Mouse (Mus musculus) small intestine, adult 2 months (tissue): Measurements from ENCODE around the gene Catsperz. TPM values are rescaled to one million over a fixed set of nuclear protein-coding genes. Genes with fewer than 3 reads are reported as not detected.
A peak's percentile ranks its signal among the peaks of the same experiment; 100 is the strongest.

Experiments
- H3K27ac ChIP-seq: fragments of 200-500 bp; 2 replicates; pipeline ENCODE4 v1.5.1; 2012; ENCODE audit warnings: low read depth, low read length, control low read depth, inconsistent platforms; ENCODE audit not compliant: insufficient read depth
- H3K27me3 ChIP-seq: fragments of 200-500 bp; 2 replicates; pipeline ENCODE4 v1.6.1; 2012; ENCODE audit warnings: mild to moderate bottlenecking, moderate library complexity, low read length, inconsistent platforms; ENCODE audit not compliant: control insufficient read depth, insufficient read depth
- H3K36me3 ChIP-seq: fragments of 200-500 bp; 2 replicates; pipeline ENCODE4 v1.6.1; 2012; ENCODE audit warnings: mild to moderate bottlenecking, low read length, control low read depth, inconsistent platforms; ENCODE audit not compliant: control insufficient read depth, insufficient read depth
- H3K4me1 ChIP-seq: fragments of 200-500 bp; 2 replicates; pipeline ENCODE4 v1.6.1; 2012; ENCODE audit warnings: low read length, inconsistent platforms, mixed read lengths; ENCODE audit not compliant: control insufficient read depth, insufficient read depth, insufficient read length
- H3K4me3 ChIP-seq: fragments of 200-500 bp; 2 replicates; pipeline ENCODE4 v1.5.1; 2012; ENCODE audit warnings: low read depth, mild to moderate bottlenecking, control low read depth, inconsistent platforms, low read length, moderate library complexity
- CTCF ChIP-seq: fragments of 200-500 bp; IDR thresholded peaks from 2 replicates; pipeline ENCODE4 v1.5.1; 2012; ENCODE audit warnings: low read depth, mild to moderate bottlenecking, control low read depth, inconsistent platforms, low read length, moderate library complexity, mixed read lengths; ENCODE audit not compliant: insufficient replicate concordance, insufficient read length; ENCODE audit errors: extremely low read depth
- POLR2A ChIP-seq: fragments of 200-500 bp; IDR thresholded peaks from 2 replicates; pipeline ENCODE4 v1.6.1; 2012; ENCODE audit warnings: low read depth, mild to moderate bottlenecking, control low read depth, inconsistent platforms, low read length, moderate library complexity
- WGBS: fragments of 180-500 bp; shearing (Covaris S2); methylation state at CpG from one replicate; pipeline ENCODE4 v1.1.7; 2018; 5-methylcytosine and 5-hydroxymethylcytosine counted together
- polyA plus RNA-seq: library from polyadenylated mRNA; depleted of rRNA; stranded (reverse); fragments of >200 nt; gene quantifications from 2 replicates; pipeline ENCODE4 v1.2.3, GENCODE M21; 2012

Gene Catsperz
- polyA plus RNA-seq, 1 experiment, result not detected

GRCm38 (mm10) chr19:6943709-6944108 lies 18.5 kb upstream of the Catsperz start:
- Histone ChIP-seq H3K27ac (no peak overlapping the region), H3K27me3 (no peaks in the 10 kb centered on the region), H3K36me3 (no peaks in the 10 kb centered on the region), H3K4me3 (no peak overlapping the region), H3K4me1 (peaks cover 20% of the 10 kb centered on the region)
- no peak for TF ChIP-seq CTCF
- no peak for TF ChIP-seq POLR2A
- 87% methylated on average over 6 of the region's 6 CpGs for WGBS

- peak overlapping the region; percentile 86 for H3K4me3 ChIP-seq
- H3K27me3 ChIP-seq, result no peaks in the 10 kb centered on the region
- no peaks in the 10 kb centered on the region for H3K36me3 ChIP-seq
- H3K27ac ChIP-seq, result peak overlapping the region; percentile 82
- no peak for TF ChIP-seq CTCF
- no peak; the same call in 1 of the 2 replicates for TF ChIP-seq POLR2A
- H3K4me1 ChIP-seq, result peaks cover 14% of the 10 kb centered on the region
- WGBS, result 32% methylated on average over 5 of the region's 5 CpGs
These were observed 17.6 kb upstream of the Catsperz start for GRCm38 (mm10) chr19:6942764-6943163.

GRCm38 (mm10) chr19:6942249-6942691 lies 17.1 kb upstream of the Catsperz start, which contains the start of gene Gpr137:
Gpr137 (minus strand) TSS chr19:6942480.
- peak within 1 kb of the TSS; percentile 98 for H3K27ac ChIP-seq
- no peaks in the 10 kb centered on the region for H3K36me3 ChIP-seq
- under 1% methylated on average over 27 of the region's 27 CpGs for WGBS
- H3K4me1 ChIP-seq, result peaks cover 14% of the 10 kb centered on the region
- TF ChIP-seq POLR2A (peak; percentile 86), CTCF (no peak; the same call in 1 of the 2 replicates)
- H3K27me3 ChIP-seq, result no peaks in the 10 kb centered on the region
- peak within 1 kb of the TSS; percentile 86 for H3K4me3 ChIP-seq

GRCm38 (mm10) chr19:6941372-6942248 lies 16.4 kb upstream of the Catsperz start, which contains the start of gene Bad:
Bad (plus strand) TSS chr19:6941861.
- H3K4me3 ChIP-seq, result peak within 1 kb of the TSS; percentile 86
- H3K4me1 ChIP-seq, result peaks cover 10% of the 10 kb centered on the region
- H3K36me3 ChIP-seq, result no peaks in the 10 kb centered on the region
- peak within 1 kb of the TSS; percentile 98 for H3K27ac ChIP-seq
- TF ChIP-seq POLR2A (peak; percentile 55; the same call in 1 of the 2 replicates), CTCF (no peak)
- WGBS, result under 1% methylated on average over 83 of the region's 83 CpGs
- H3K27me3 ChIP-seq, result no peaks in the 10 kb centered on the region

- Histone ChIP-seq H3K4me1 (peaks cover 10% of the 10 kb centered on the region), H3K27me3 (no peaks in the 10 kb centered on the region), H3K36me3 (no peaks in the 10 kb centered on the region), H3K27ac (peak overlapping the region; percentile 24; the same call in 1 of the 2 replicates), H3K4me3 (peak overlapping the region; percentile 86)
- no peak for TF ChIP-seq CTCF
- TF ChIP-seq POLR2A, result no peak
- WGBS, result 20% methylated on average over 29 of the region's 29 CpGs
These were observed 15.5 kb upstream of the Catsperz start for GRCm38 (mm10) chr19:6940396-6941351.

GRCm38 (mm10) chr19:6939106-6940002 lies 14.2 kb upstream of the Catsperz start:
- TF ChIP-seq CTCF, result no peak
- TF ChIP-seq POLR2A, result no peak
- Histone ChIP-seq H3K36me3 (no peaks in the 10 kb centered on the region), H3K27me3 (peaks cover 7% of the 10 kb centered on the region; the same call in 1 of the 2 replicates), H3K27ac (no peak overlapping the region), H3K4me1 (peaks cover 10% of the 10 kb centered on the region), H3K4me3 (no peak overlapping the region)
- 92% methylated on average over 20 of the region's 20 CpGs for WGBS
